Mouse (Mus musculus) macrophage (primary cell): ENCODE data around the gene Anln. TPM values are rescaled to one million over a fixed set of nuclear protein-coding genes. Genes with fewer than 3 reads are reported as not detected.
"Not testable (repeated sequence)": the region's sequence is repeated elsewhere in the genome, so short reads cannot be mapped to it uniquely, and the experiment has no call there.

ENCODE experiments used
- H3K27ac ChIP-seq: fragments of 350-480 bp; formaldehyde crosslinking; 2 replicates; pipeline ENCODE4 v1.9.0; 2021
- H3K36me3 ChIP-seq: fragments of 350-480 bp; formaldehyde crosslinking; 2 replicates; pipeline ENCODE4 v1.9.0; 2021; ENCODE audit errors: inconsistent target
- H3K4me3 ChIP-seq: fragments of 350-480 bp; formaldehyde crosslinking; 2 replicates; pipeline ENCODE4 v1.9.0; 2021; ENCODE audit errors: inconsistent target
- H3K79me2 ChIP-seq: fragments of 350-480 bp; formaldehyde crosslinking; 2 replicates; pipeline ENCODE4 v1.9.0; 2021; ENCODE audit errors: inconsistent target
- WGBS: methylation state at CpG from one replicate; pipeline ENCODE4 v1.1.7; 2026; ENCODE audit warnings: inconsistent platforms; ENCODE audit not compliant: missing documents; 5-methylcytosine and 5-hydroxymethylcytosine counted together
- polyA plus RNA-seq: library from polyadenylated mRNA; stranded (reverse); fragments of 250-400 nt; gene quantifications from 3 replicates; pipeline ENCODE4 v1.2.4, GENCODE M21; 2018; ENCODE audit warnings: inconsistent platforms

The Anln gene
- polyA plus RNA-seq, 1 experiment from 2014 or later: 4.6 TPM

- WGBS: 76% methylated on average over 3 of the region's 3 CpGs
- no peak overlapping the region for H3K27ac ChIP-seq
These were observed 27.2 kb upstream of the Anln start for GRCm38 (mm10) chr9:22416187-22416586.

GRCm38 (mm10) chr9:22411002-22411857 lies 22.2 kb upstream of the Anln start, which contains the start of gene 9530077C05Rik:
TSS of gene 9530077C05Rik (plus strand) at chr9:22411513.
- Histone ChIP-seq H3K27ac (no peak within 1 kb of the TSS), H3K4me3 (peak within 1 kb of the TSS; percentile 24), H3K79me2 (no peaks in the 10 kb centered on the region), H3K36me3 (no peaks in the 10 kb centered on the region)
- WGBS: 2% methylated on average over 43 of the region's 43 CpGs

More at GRCm38 (mm10) chr9:22416187-22416586, 27.2 kb upstream of the Anln start:
- Histone ChIP-seq H3K36me3 (no peaks in the 10 kb centered on the region), H3K79me2 (no peaks in the 10 kb centered on the region), H3K4me3 (no peak overlapping the region)

GRCm38 (mm10) chr9:22409501-22409900 lies 20.5 kb upstream of the Anln start:
- H3K4me3 ChIP-seq: no peak overlapping the region
- 88% methylated on average over 7 of the region's 7 CpGs for WGBS
- no peaks in the 10 kb centered on the region for H3K79me2 ChIP-seq
- no peak overlapping the region for H3K27ac ChIP-seq
- no peaks in the 10 kb centered on the region for H3K36me3 ChIP-seq

GRCm38 (mm10) chr9:22408344-22408743 lies 19.4 kb upstream of the Anln start:
- H3K27ac ChIP-seq, H3K36me3 ChIP-seq, H3K4me3 ChIP-seq, H3K79me2 ChIP-seq: not testable (repeated sequence)
- 41% methylated on average over 4 of the region's 4 CpGs for WGBS

GRCm38 (mm10) chr9:22407633-22408032 lies 18.6 kb upstream of the Anln start:
- WGBS: 100% methylated on average over 2 of the region's 4 CpGs
- not testable (repeated sequence) for H3K79me2 ChIP-seq, H3K36me3 ChIP-seq, H3K4me3 ChIP-seq, H3K27ac ChIP-seq

GRCm38 (mm10) chr9:22405414-22405813 lies 16.4 kb upstream of the Anln start:
- 86% methylated on average over 3 of the region's 3 CpGs for WGBS
- no peak overlapping the region for H3K4me3 ChIP-seq

GRCm38 (mm10) chr9:22403501-22403900 lies 14.5 kb upstream of the Anln start:
- H3K36me3 ChIP-seq, H3K4me3 ChIP-seq, H3K27ac ChIP-seq, H3K79me2 ChIP-seq: not testable (repeated sequence)
- 86% methylated on average over 2 of the region's 2 CpGs for WGBS

More at GRCm38 (mm10) chr9:22405414-22405813, 16.4 kb upstream of the Anln start:
- Histone ChIP-seq H3K27ac (no peak overlapping the region), H3K79me2 (no peaks in the 10 kb centered on the region), H3K36me3 (no peaks in the 10 kb centered on the region)

- Histone ChIP-seq H3K4me3 (no peak overlapping the region), H3K36me3 (no peaks in the 10 kb centered on the region), H3K79me2 (no peaks in the 10 kb centered on the region), H3K27ac (no peak overlapping the region)
- WGBS: 78% methylated on average over 3 of the region's 3 CpGs
These were observed 14.0 kb upstream of the Anln start for GRCm38 (mm10) chr9:22402976-22403375.

- no peak overlapping the region for H3K27ac ChIP-seq
- no peaks in the 10 kb centered on the region for H3K79me2 ChIP-seq
- WGBS: 90% methylated on average over 6 of the region's 6 CpGs
- no peaks in the 10 kb centered on the region for H3K36me3 ChIP-seq
- no peak overlapping the region for H3K4me3 ChIP-seq
These were observed 13.0 kb upstream of the Anln start for GRCm38 (mm10) chr9:22402001-22402400.

- H3K79me2 ChIP-seq: no peaks in the 10 kb centered on the region
- no peak overlapping the region for H3K4me3 ChIP-seq
- no peak overlapping the region for H3K27ac ChIP-seq
- no peaks in the 10 kb centered on the region for H3K36me3 ChIP-seq
- WGBS: 98% methylated on average over 4 of the region's 4 CpGs
These were observed 10.0 kb upstream of the Anln start for GRCm38 (mm10) chr9:22399021-22399420.

GRCm38 (mm10) chr9:22394725-22395124 lies 5.7 kb upstream of the Anln start:
- Histone ChIP-seq H3K79me2 (no peaks in the 10 kb centered on the region), H3K36me3 (no peaks in the 10 kb centered on the region), H3K27ac (peak overlapping the region; percentile 37; the same call in 1 of the 2 replicates), H3K4me3 (no peak overlapping the region)
- WGBS: 45% methylated on average over 2 of the region's 2 CpGs

GRCm38 (mm10) chr9:22390390-22390789 lies 1.4 kb upstream of the Anln start:
- peaks cover 32% of the 10 kb centered on the region for H3K79me2 ChIP-seq
- 74% methylated on average over 5 of the region's 5 CpGs for WGBS

GRCm38 (mm10) chr9:22389736-22390245 lies 803 bp upstream of the Anln start:
- H3K27ac ChIP-seq: peak overlapping the region; percentile 82
- H3K36me3 ChIP-seq: no peaks in the 10 kb centered on the region
- H3K4me3 ChIP-seq: peak overlapping the region; percentile 72
- WGBS: 55% methylated on average over 6 of the region's 6 CpGs
- peaks cover 38% of the 10 kb centered on the region for H3K79me2 ChIP-seq

More at GRCm38 (mm10) chr9:22390390-22390789, 1.4 kb upstream of the Anln start:
- Histone ChIP-seq H3K4me3 (no peak overlapping the region), H3K36me3 (no peaks in the 10 kb centered on the region), H3K27ac (peak overlapping the region; percentile 82)

- no peaks in the 10 kb centered on the region for H3K36me3 ChIP-seq
- H3K79me2 ChIP-seq: peaks cover 51% of the 10 kb centered on the region
- H3K27ac ChIP-seq: peak overlapping the region; percentile 63
- H3K4me3 ChIP-seq: peak overlapping the region; percentile 72
- WGBS: 0% methylated on average over 40 of the region's 41 CpGs
These were observed 497 bp downstream of the Anln start for GRCm38 (mm10) chr9:22388401-22388980.

GRCm38 (mm10) chr9:22387901-22388300 lies 1.1 kb downstream of the Anln start:
- WGBS: under 1% methylated on average over 6 of the region's 6 CpGs
- Histone ChIP-seq H3K79me2 (peaks cover 57% of the 10 kb centered on the region), H3K27ac (peak overlapping the region; percentile 63), H3K36me3 (no peaks in the 10 kb centered on the region), H3K4me3 (peak overlapping the region; percentile 72)
